Mouse (Mus musculus) myocyte (in vitro differentiated cells): ENCODE data around the gene Cul5. TPM values are rescaled to one million over a fixed set of nuclear protein-coding genes. Genes with fewer than 3 reads are reported as not detected.
A peak's percentile ranks its signal among the peaks of the same experiment; 100 is the strongest.

ENCODE experiments used
- H3K27me3 ChIP-seq: one replicate; pipeline ENCODE4 v1.6.1; 2011; ENCODE audit not compliant: control insufficient read depth, insufficient read depth, insufficient read length
- H3K36me3 ChIP-seq: one replicate; pipeline ENCODE4 v1.6.1; 2011; ENCODE audit not compliant: control insufficient read depth, insufficient read depth
- H3K4me2 ChIP-seq: one replicate; pipeline ENCODE4 v1.6.1; 2011; ENCODE audit warnings: low read depth, control low read depth
- H3K4me3 ChIP-seq: one replicate; pipeline ENCODE4 v1.5.1; 2011; ENCODE audit warnings: mild to moderate bottlenecking, control low read depth, moderate library complexity
- H3K79me2 ChIP-seq: one replicate; pipeline ENCODE4 v1.6.1; 2011; ENCODE audit not compliant: control insufficient read depth, insufficient read depth
- H3ac ChIP-seq: one replicate; pipeline ENCODE4 v1.6.1; 2011; ENCODE audit not compliant: control insufficient read depth, insufficient read length
- CEBPB ChIP-seq: IDR thresholded peaks from 2 replicates; pipeline ENCODE4 v1.6.1; 2011; ENCODE audit warnings: mild to moderate bottlenecking, moderate library complexity; ENCODE audit not compliant: poor library complexity, insufficient read depth, severe bottlenecking
- E2F4 ChIP-seq: IDR thresholded peaks from one replicate; pipeline ENCODE4 v1.6.1; 2011; ENCODE audit warnings: mild to moderate bottlenecking, control low read depth, moderate library complexity; ENCODE audit not compliant: insufficient read depth
- MAX ChIP-seq: IDR thresholded peaks from one replicate; pipeline ENCODE4 v1.6.1; 2011; ENCODE audit warnings: low read depth, mild to moderate bottlenecking, control low read depth
- MYOD1 ChIP-seq, 3 experiments: IDR thresholded peaks; one replicate each; pipeline ENCODE4 v1.6.1; 2011; ENCODE audit warnings: control low read depth in 2 of 3, low read depth in 2 of 3, mild to moderate bottlenecking in 2 of 3, moderate library complexity in 1 of 3; ENCODE audit not compliant: insufficient read length in 2 of 3, control insufficient read depth in 1 of 3
- MYOG ChIP-seq, 3 experiments: IDR thresholded peaks; one replicate each; pipeline ENCODE4 v1.6.1; 2011; ENCODE audit warnings: control low read depth in 2 of 3, low read depth in 2 of 3, mild to moderate bottlenecking in 2 of 3; ENCODE audit not compliant: insufficient read length in 2 of 3, control insufficient read depth in 1 of 3, insufficient read depth in 1 of 3
- POLR2A ChIP-seq: IDR thresholded peaks from one replicate; pipeline ENCODE4 v1.6.1; 2011; ENCODE audit warnings: low read depth, mild to moderate bottlenecking, control low read depth, moderate library complexity; ENCODE audit not compliant: insufficient read length
- POLR2AphosphoS2 ChIP-seq: IDR thresholded peaks from one replicate; pipeline ENCODE4 v1.6.1; 2011; ENCODE audit warnings: low read depth, control low read depth; ENCODE audit not compliant: insufficient read length
- REST ChIP-seq: IDR thresholded peaks from one replicate; pipeline ENCODE4 v1.6.1; 2011; ENCODE audit warnings: mild to moderate bottlenecking, control low read depth, moderate library complexity; ENCODE audit not compliant: insufficient read depth, insufficient read length
- SRF ChIP-seq: IDR thresholded peaks from one replicate; pipeline ENCODE4 v1.6.1; 2011; ENCODE audit warnings: low read depth; ENCODE audit not compliant: control insufficient read depth, insufficient read length
- TCF12 ChIP-seq: IDR thresholded peaks from one replicate; pipeline ENCODE4 v1.6.1; 2011; ENCODE audit warnings: mild to moderate bottlenecking, control low read depth; ENCODE audit not compliant: poor library complexity, insufficient read depth, severe bottlenecking
- TCF3 ChIP-seq: IDR thresholded peaks from one replicate; pipeline ENCODE4 v1.6.1; 2011; ENCODE audit warnings: low read depth, control low read depth; ENCODE audit not compliant: insufficient read length
- USF1 ChIP-seq: IDR thresholded peaks from one replicate; pipeline ENCODE4 v1.6.1; 2011; ENCODE audit warnings: low read depth, mild to moderate bottlenecking, control low read depth, moderate library complexity
- polyA plus RNA-seq: library from polyadenylated mRNA; unstranded; fragments of >200 nt; fragmentation: generic; extraction: Trizol; gene quantifications from one replicate; pipeline ENCODE4 v1.2.1, GENCODE M21; 2012; ENCODE audit warnings: missing spikeins

Cul5 gene
- polyA plus RNA-seq, 1 experiment, result 10.2 TPM

- Histone ChIP-seq H3K36me3 (peaks cover 12% of the 10 kb centered on the region), H3K27me3 (no peaks in the 10 kb centered on the region), H3ac (peak within 1 kb of the TSS; percentile 22), H3K79me2 (peaks cover 32% of the 10 kb centered on the region), H3K4me2 (peak within 1 kb of the TSS; percentile 86), H3K4me3 (peak within 1 kb of the TSS; percentile 42)
- TF ChIP-seq MYOG (IDR thresholded peaks at IDR 0.05; ENCODE audit: control insufficient read depth in 1 of 3, insufficient read depth in 1 of 3, insufficient read length in 2 of 3, low read depth in 2 of 3) (peak; percentile 34 to 94 (median 91)), POLR2AphosphoS2 (peak; percentile 77), REST (no peak), SRF (no peak), TCF3 (peak; percentile 37), CEBPB (no peak), POLR2A (peak; percentile 94), TCF12 (no peak), MYOD1 (IDR thresholded peaks at IDR 0.05; ENCODE audit: control insufficient read depth in 1 of 3, insufficient read length in 2 of 3, low read depth in 2 of 3) (peak; percentile 55 to 95 (median 94)), MAX (no peak), USF1 (peak; percentile 45), E2F4 (no peak)
Measured at GRCm38 (mm10) chr9:53609968-53610781, 59.6 kb downstream of the Cul5 start, which contains the start of gene Acat1. TSS of gene Acat1 (minus strand) at chr9:53610382.

GRCm38 (mm10) chr9:53609306-53609967 is 60.4 kb downstream of the Cul5 start:
- H3K4me3 ChIP-seq, result peak overlapping the region; percentile 42
- H3K27me3 ChIP-seq, result no peaks in the 10 kb centered on the region
- TF ChIP-seq E2F4 (no peak), POLR2AphosphoS2 (no peak)
- peak overlapping the region; percentile 86 for H3K4me2 ChIP-seq
- H3K79me2 ChIP-seq, result peaks cover 38% of the 10 kb centered on the region
- H3K36me3 ChIP-seq, result peaks cover 4% of the 10 kb centered on the region
- peak overlapping the region; percentile 22 for H3ac ChIP-seq

GRCm38 (mm10) chr9:53607816-53608215 is 62.0 kb downstream of the Cul5 start:
- Histone ChIP-seq H3K36me3 (no peaks in the 10 kb centered on the region), H3ac (no peak overlapping the region), H3K27me3 (no peaks in the 10 kb centered on the region), H3K4me3 (no peak overlapping the region), H3K79me2 (peaks cover 40% of the 10 kb centered on the region), H3K4me2 (no peak overlapping the region)
- TF ChIP-seq POLR2A (no peak), MYOG (IDR thresholded peaks at IDR 0.05; ENCODE audit: control insufficient read depth in 1 of 3, insufficient read depth in 1 of 3, insufficient read length in 2 of 3, low read depth in 2 of 3) (no peak), MAX (no peak), SRF (no peak), REST (no peak), TCF12 (no peak), POLR2AphosphoS2 (no peak), E2F4 (no peak), MYOD1 (IDR thresholded peaks at IDR 0.05; ENCODE audit: control insufficient read depth in 1 of 3, insufficient read length in 2 of 3, low read depth in 2 of 3) (no peak), TCF3 (no peak), CEBPB (no peak), USF1 (no peak)

GRCm38 (mm10) chr9:53607192-53607591 is 62.6 kb downstream of the Cul5 start:
- no peak for TF ChIP-seq CEBPB
- TF ChIP-seq POLR2AphosphoS2, result no peak
- no peak for TF ChIP-seq MYOG (IDR thresholded peaks at IDR 0.05; ENCODE audit: control insufficient read depth in 1 of 3, insufficient read depth in 1 of 3, insufficient read length in 2 of 3, low read depth in 2 of 3)
- no peak for TF ChIP-seq USF1
- no peak for TF ChIP-seq REST
- TF ChIP-seq POLR2A, result no peak
- no peak for TF ChIP-seq TCF3
- no peak for TF ChIP-seq SRF
- TF ChIP-seq MAX, result no peak
- no peak for TF ChIP-seq MYOD1 (IDR thresholded peaks at IDR 0.05; ENCODE audit: control insufficient read depth in 1 of 3, insufficient read length in 2 of 3, low read depth in 2 of 3)
- TF ChIP-seq E2F4, result no peak
- no peak for TF ChIP-seq TCF12
- Histone ChIP-seq H3ac (no peak overlapping the region), H3K36me3 (no peaks in the 10 kb centered on the region), H3K4me3 (no peak overlapping the region), H3K79me2 (peaks cover 44% of the 10 kb centered on the region), H3K27me3 (no peaks in the 10 kb centered on the region), H3K4me2 (no peak overlapping the region)

- peaks cover 55% of the 10 kb centered on the region for H3K79me2 ChIP-seq
- no peak overlapping the region for H3ac ChIP-seq
- no peak overlapping the region for H3K4me3 ChIP-seq
- no peaks in the 10 kb centered on the region for H3K36me3 ChIP-seq
- H3K27me3 ChIP-seq, result no peaks in the 10 kb centered on the region
- H3K4me2 ChIP-seq, result peak overlapping the region; percentile 1
- TF ChIP-seq POLR2A (no peak), MYOD1 (IDR thresholded peaks at IDR 0.05; ENCODE audit: control insufficient read depth in 1 of 3, insufficient read length in 2 of 3, low read depth in 2 of 3) (peak in 1 of 3 experiments; percentile 1)
Measured at GRCm38 (mm10) chr9:53604954-53605353, 64.9 kb downstream of the Cul5 start.
